Mouse (Mus musculus) liver, adult 2 months (tissue): ENCODE results near the gene Lpp.

ENCODE experiments used
- CTCF ChIP-seq: fragments of 200-500 bp; IDR thresholded peaks from 2 replicates; pipeline ENCODE4 v1.5.1; 2011; ENCODE audit warnings: low read depth, low read length, control low read depth
- POLR2A ChIP-seq: fragments of 200-500 bp; IDR thresholded peaks from 2 replicates; pipeline ENCODE4 v1.6.1; 2011; ENCODE audit warnings: low read length, control low read depth; ENCODE audit not compliant: insufficient read depth; ENCODE audit errors: extremely low read depth

GRCm38 (mm10) chr16:24826390-24826789 lies 433.1 kb downstream of the Lpp start:
- TF ChIP-seq POLR2A (no peak), CTCF (no peak)
